Mouse (Mus musculus) embryonic facial prominence, embryonic 10.5 days (tissue): Measurements from ENCODE around the gene Psmc6. TPM values are rescaled to one million over a fixed set of nuclear protein-coding genes. Genes with fewer than 3 reads are reported as not detected.

ENCODE experiments used
- DNase-seq: peaks from one replicate; pipeline ENCODE4 v3.0.0-alpha.2; 2017; ENCODE audit warnings: low spot score
- H3K27ac ChIP-seq: fragments of 300-500 bp; sonication (generic); replicated peaks from 2 replicates; pipeline ENCODE4 v1.5.1; 2016; ENCODE audit warnings: mild to moderate bottlenecking
- H3K27me3 ChIP-seq: fragments of 300-500 bp; sonication (generic); replicated peaks from 2 replicates; pipeline ENCODE4 v1.6.1; 2016; ENCODE audit warnings: low read depth, mild to moderate bottlenecking; ENCODE audit not compliant: poor library complexity, severe bottlenecking
- H3K36me3 ChIP-seq: fragments of 300-500 bp; sonication (generic); replicated peaks from 2 replicates; pipeline ENCODE4 v1.6.1; 2016; ENCODE audit warnings: mild to moderate bottlenecking, moderate library complexity
- H3K4me1 ChIP-seq: fragments of 300-500 bp; sonication (generic); 2 replicates; pipeline ENCODE4 v1.6.1; 2016
- H3K4me3 ChIP-seq: fragments of 300-500 bp; sonication (generic); 2 replicates; pipeline ENCODE4 v1.5.1; 2016; ENCODE audit warnings: mild to moderate bottlenecking, moderate library complexity
- H3K9me3 ChIP-seq: fragments of 300-500 bp; sonication (generic); 2 replicates; pipeline ENCODE4 v1.6.1; 2016; ENCODE audit warnings: mild to moderate bottlenecking
- WGBS: fragments of 180-500 bp; shearing (Covaris S2); methylation state at CpG from one replicate; pipeline ENCODE4 v1.1.7; 2016; 5-methylcytosine and 5-hydroxymethylcytosine counted together
- polyA plus RNA-seq: library from polyadenylated mRNA; unstranded; fragments of >200 nt; fragmentation: Nextera tagmentation; extraction: Ambion mirVana; gene quantifications from 2 replicates; pipeline ENCODE4 v1.2.1, GENCODE M21; 2016

Gene Psmc6
- polyA plus RNA-seq, 1 experiment from 2014 or later, result 206 TPM

DNA sequence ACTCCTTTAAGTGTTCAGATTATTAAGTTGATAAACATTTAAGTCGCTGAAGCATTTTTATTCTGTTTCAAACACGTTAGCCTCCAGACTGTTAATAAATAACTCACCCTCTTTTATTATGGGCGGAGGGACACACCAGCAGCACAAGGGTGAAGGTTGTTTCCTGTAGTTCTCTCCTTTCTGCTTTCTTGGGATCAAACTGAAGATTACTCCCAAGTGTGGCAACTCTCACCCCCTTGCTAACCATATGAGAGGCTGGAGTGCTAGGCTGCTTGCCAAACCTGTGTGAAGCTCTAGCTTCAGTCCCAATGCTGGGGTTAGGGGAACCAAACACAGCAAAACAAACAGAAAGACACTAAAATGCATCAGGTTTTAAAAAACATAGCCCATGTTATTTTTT, 49.2 kb downstream of the Psmc6 start:
- no peak overlapping the region for H3K4me3 ChIP-seq
- WGBS, result 92% methylated on average over 3 of the region's 3 CpGs
- no peak for DNase-seq

DNA sequence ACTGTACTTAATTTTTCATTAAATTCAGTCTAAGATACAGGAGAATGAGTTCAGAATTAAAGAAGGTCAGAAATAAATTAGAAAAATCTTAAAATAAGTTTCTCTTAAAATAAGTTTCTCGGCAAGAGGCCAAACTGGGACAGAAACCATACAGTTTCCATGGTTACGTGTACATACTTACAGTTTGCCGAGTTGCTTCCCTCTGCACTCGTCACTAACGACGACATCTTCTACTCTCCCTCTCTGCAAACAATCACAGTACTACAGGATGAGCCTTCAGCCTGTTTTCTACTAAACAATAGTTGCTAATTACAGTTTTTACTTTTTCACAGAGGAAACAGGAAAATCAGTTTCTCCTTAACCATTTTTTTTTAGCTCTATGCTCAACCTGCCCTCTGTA, 51.2 kb downstream of the Psmc6 start:
- no peak overlapping the region for H3K4me3 ChIP-seq
- H3K27ac ChIP-seq, result no peak overlapping the region
- DNase-seq, result no peak
- no peaks in the 10 kb centered on the region for H3K4me1 ChIP-seq
- H3K36me3 ChIP-seq, result peaks cover 58% of the 10 kb centered on the region
- no peaks in the 10 kb centered on the region for H3K9me3 ChIP-seq
- 93% methylated on average over 6 of the region's 6 CpGs for WGBS
- no peaks in the 10 kb centered on the region for H3K27me3 ChIP-seq

More for the DNA sequence above, 49.2 kb downstream of the Psmc6 start:
- Histone ChIP-seq H3K36me3 (peaks cover 51% of the 10 kb centered on the region), H3K4me1 (no peaks in the 10 kb centered on the region), H3K27me3 (no peaks in the 10 kb centered on the region), H3K9me3 (no peaks in the 10 kb centered on the region), H3K27ac (no peak overlapping the region)

DNA sequence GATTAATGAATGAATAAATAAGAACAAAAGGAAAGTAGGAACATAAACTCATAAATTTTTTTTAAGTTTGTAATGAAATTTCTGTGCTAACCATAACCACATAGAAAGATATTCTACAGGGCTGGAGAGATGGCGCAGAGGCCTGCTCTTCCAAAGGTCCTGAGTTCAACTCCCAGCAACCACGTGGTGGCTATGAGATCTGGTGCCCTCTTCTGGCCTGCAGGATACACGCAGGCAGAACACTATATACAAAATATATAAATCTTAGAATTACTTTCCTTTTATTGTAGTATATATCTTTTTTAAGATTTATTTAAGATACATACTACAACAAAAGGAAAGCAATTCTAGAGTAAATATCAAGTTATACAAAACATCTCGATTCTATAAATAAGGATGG, 53.3 kb downstream of the Psmc6 start:
- 82% methylated on average over 4 of the region's 4 CpGs for WGBS

DNA sequence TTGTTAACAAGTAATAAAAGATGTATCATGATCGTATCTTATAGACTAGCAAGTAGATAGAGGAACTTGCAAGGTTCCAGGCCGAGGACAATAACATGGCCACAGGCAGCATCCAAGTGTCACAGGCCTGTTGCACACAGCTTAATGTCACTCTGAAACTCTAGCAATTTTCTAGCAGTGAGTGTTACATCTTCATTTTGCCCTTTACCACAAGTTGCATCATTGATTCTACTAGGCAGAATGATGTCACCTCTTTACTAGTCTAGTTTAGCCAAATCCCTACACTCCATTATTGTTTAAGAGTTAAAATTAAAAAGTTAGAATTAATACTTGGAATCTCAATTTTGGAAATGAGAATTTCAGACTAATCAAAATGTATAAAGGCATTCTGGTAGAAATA, 56.0 kb downstream of the Psmc6 start:
- Histone ChIP-seq H3K9me3 (no peaks in the 10 kb centered on the region), H3K27ac (no peak overlapping the region), H3K4me1 (peaks cover 19% of the 10 kb centered on the region), H3K36me3 (peaks cover 32% of the 10 kb centered on the region), H3K4me3 (no peak overlapping the region), H3K27me3 (no peaks in the 10 kb centered on the region)
- 90% methylated on average over 2 of the region's 2 CpGs for WGBS
- DNase-seq, result no peak

More for the DNA sequence above, 53.3 kb downstream of the Psmc6 start:
- H3K4me3 ChIP-seq, result no peak overlapping the region
- H3K9me3 ChIP-seq, result no peaks in the 10 kb centered on the region
- no peak overlapping the region for H3K27ac ChIP-seq
- no peak for DNase-seq
- peaks cover 58% of the 10 kb centered on the region for H3K36me3 ChIP-seq
- peaks cover 9% of the 10 kb centered on the region for H3K4me1 ChIP-seq
- no peaks in the 10 kb centered on the region for H3K27me3 ChIP-seq

DNA sequence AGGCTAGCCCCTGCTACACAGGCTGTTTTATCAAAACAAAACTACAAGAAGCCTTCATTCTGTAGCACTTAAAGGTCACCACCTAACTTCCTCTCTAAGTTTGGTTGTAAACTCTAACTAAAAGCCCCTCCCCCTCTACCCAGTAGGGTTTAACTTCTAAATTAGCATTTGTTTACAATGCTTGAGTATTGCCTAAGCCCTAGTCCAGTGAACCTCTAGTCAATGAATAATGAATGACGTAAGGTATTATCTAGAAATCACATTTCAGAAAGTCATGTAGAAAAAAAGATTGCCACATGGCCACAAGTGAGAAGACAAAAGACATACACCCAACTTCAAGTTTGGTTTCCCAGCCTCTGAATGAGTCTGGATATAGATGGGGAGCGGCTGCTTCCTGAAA, 57.9 kb downstream of the Psmc6 start:
- Histone ChIP-seq H3K27me3 (no peaks in the 10 kb centered on the region), H3K4me3 (peak overlapping the region; percentile 87), H3K36me3 (peaks cover 15% of the 10 kb centered on the region), H3K4me1 (peaks cover 19% of the 10 kb centered on the region), H3K9me3 (no peaks in the 10 kb centered on the region), H3K27ac (no peak overlapping the region)
- DNase-seq, result no peak
- 18% methylated on average over 2 of the region's 2 CpGs for WGBS

DNA sequence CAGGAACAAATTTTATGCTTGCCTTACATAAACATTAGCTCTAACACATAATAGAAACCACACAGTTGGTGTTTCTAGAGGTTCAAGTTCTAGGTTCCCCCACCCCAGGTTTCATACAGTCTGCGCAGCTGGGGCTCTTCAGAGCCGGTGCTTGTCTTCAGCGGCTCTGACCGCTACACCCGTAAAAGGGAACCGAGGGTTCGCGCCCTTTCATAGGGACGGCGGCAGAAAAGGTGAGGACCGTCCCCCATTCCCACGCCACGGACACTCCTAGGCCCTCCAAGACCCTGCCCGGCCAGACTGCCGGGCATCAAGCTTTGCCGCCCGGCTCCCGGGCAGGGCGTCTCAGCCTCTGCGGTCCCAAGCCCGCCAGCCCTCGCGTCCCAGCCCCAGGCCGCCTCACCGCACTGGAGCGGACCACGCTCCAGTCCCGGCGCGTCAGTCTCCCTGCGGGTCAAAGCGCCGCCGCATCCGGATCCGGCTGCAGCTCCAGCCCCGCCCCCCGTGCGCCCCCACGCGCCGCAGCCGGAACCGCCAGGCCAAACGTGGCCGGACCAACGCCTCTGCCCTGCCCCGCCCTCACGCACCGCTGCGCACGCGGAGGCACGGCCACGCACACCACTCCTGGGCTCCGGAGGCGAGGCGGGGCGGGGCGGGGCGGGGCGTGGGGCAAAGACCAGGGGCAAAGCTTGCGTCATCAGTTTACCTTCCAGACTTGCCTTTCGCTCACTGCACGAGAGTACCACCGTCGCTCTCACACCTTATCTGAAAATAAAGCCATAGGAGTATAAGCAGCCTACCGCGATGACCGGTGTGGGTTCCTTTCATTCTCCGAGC, 59.0 kb downstream of the Psmc6 start:
- peak; percentile 94 for DNase-seq
- H3K4me3 ChIP-seq, result peak overlapping the region; percentile 87
- no peaks in the 10 kb centered on the region for H3K9me3 ChIP-seq
- no peaks in the 10 kb centered on the region for H3K27me3 ChIP-seq
- WGBS, result under 1% methylated on average over 71 of the region's 71 CpGs
- peak overlapping the region; percentile 92 for H3K27ac ChIP-seq
- peaks cover 19% of the 10 kb centered on the region for H3K4me1 ChIP-seq
- 0 out of 2 replicates have a peak, but pooled peaks cover 7% of the 10 kb centered on the region for H3K36me3 ChIP-seq

DNA sequence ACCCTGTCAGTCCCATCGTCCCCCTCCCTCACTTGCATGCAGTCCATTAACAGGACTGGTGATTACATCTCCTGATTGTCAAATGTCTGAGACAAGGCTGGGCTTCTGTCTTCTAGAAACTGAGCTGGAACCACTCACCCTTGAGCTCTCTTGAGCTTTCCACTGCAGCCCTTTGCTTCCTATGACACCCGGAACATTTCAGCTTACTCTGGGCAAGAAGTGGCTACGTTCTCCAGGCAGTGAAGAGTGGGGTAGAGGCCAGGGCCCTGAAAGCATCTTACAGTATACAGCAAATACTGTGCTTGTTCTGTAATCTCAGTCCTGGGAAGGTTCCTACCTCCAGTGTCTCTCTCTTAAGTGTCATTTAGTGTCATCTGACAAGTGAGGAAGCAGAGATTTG, 59.6 kb downstream of the Psmc6 start:
- no peaks in the 10 kb centered on the region for H3K9me3 ChIP-seq
- H3K4me3 ChIP-seq, result peak overlapping the region; percentile 87
- no peak for DNase-seq
- peaks cover 19% of the 10 kb centered on the region for H3K4me1 ChIP-seq
- WGBS, result 41% methylated on average over 3 of the region's 3 CpGs
- H3K27ac ChIP-seq, result peak overlapping the region; percentile 92
- no peaks in the 10 kb centered on the region for H3K27me3 ChIP-seq
- 0 out of 2 replicates have a peak, but pooled peaks cover 3% of the 10 kb centered on the region for H3K36me3 ChIP-seq

Other genes with a start within 250 kb of the Psmc6 start
- 3.4 and 3.6 TPM in 2 replicates for gene Gpr137c, start 110.1 kb upstream of the Psmc6 start, polyA plus RNA-seq
- gene Txndc16, start 109.5 kb upstream of the Psmc6 start, polyA plus RNA-seq, result 15.3 TPM in 2 replicates
- gene Ero1l, start 11.0 kb upstream of the Psmc6 start, polyA plus RNA-seq, result 32.7 and 35.5 TPM in 2 replicates
- 41.3 and 49.3 TPM in 2 replicates for gene Styx, start 21.3 kb downstream of the Psmc6 start, polyA plus RNA-seq
- gene Gnpnat1, start 75.1 kb downstream of the Psmc6 start, polyA plus RNA-seq, result 54.6 and 57.0 TPM in 2 replicates
- 83.7 and 99.7 TPM in 2 replicates for gene Fermt2, start 200.3 kb downstream of the Psmc6 start, polyA plus RNA-seq